Mouse (Mus musculus) right cerebral cortex, postnatal 14 days (tissue): ENCODE measurements around the gene Tmem143.
"Not testable (repeated sequence)": the region's sequence is repeated elsewhere in the genome, so short reads cannot be mapped to it uniquely, and the experiment has no call there.

Experiments
- DNase-seq: peaks from one replicate; pipeline ENCODE4 v3.0.0; 2022

Gene Tmem143

GRCm38 (mm10) chr7:45892651-45893050, 4.1 kb upstream of the Tmem143 start:
- no peak for DNase-seq

GRCm38 (mm10) chr7:45895931-45896516, 717 bp upstream of the Tmem143 start:
- DNase-seq: no peak

- DNase-seq: peak; percentile 53
Measured at GRCm38 (mm10) chr7:45897258-45897757, 567 bp downstream of the Tmem143 start.

GRCm38 (mm10) chr7:45898125-45898524, 1.4 kb downstream of the Tmem143 start:
- DNase-seq: not testable (repeated sequence)

- no peak for DNase-seq
Measured at GRCm38 (mm10) chr7:45901562-45901961, 4.8 kb downstream of the Tmem143 start.

GRCm38 (mm10) chr7:45902481-45903002, 5.8 kb downstream of the Tmem143 start:
- DNase-seq: no peak

GRCm38 (mm10) chr7:45906622-45907021, 9.9 kb downstream of the Tmem143 start:
- no peak for DNase-seq

- DNase-seq: no peak
Measured at GRCm38 (mm10) chr7:45908384-45908783, 11.6 kb downstream of the Tmem143 start.

- no peak for DNase-seq
Measured at GRCm38 (mm10) chr7:45909145-45909544, 12.4 kb downstream of the Tmem143 start.

- DNase-seq: no peak
Measured at GRCm38 (mm10) chr7:45914067-45914466, 17.3 kb downstream of the Tmem143 start.

- DNase-seq: no peak
Measured at GRCm38 (mm10) chr7:45915011-45915410, 18.3 kb downstream of the Tmem143 start.

- DNase-seq: peak; percentile 58
Measured at GRCm38 (mm10) chr7:45916056-45917003, 19.6 kb downstream of the Tmem143 start.

- DNase-seq: no peak
Measured at GRCm38 (mm10) chr7:45917004-45917704, 20.4 kb downstream of the Tmem143 start.

GRCm38 (mm10) chr7:45917926-45918325, 21.2 kb downstream of the Tmem143 start:
- DNase-seq: no peak

GRCm38 (mm10) chr7:45919083-45919671, 22.4 kb downstream of the Tmem143 start:
- no peak for DNase-seq

- no peak for DNase-seq
Measured at GRCm38 (mm10) chr7:45919761-45920160, 23.0 kb downstream of the Tmem143 start.

- no peak for DNase-seq
Measured at GRCm38 (mm10) chr7:45920583-45921241, 24.0 kb downstream of the Tmem143 start.

GRCm38 (mm10) chr7:45921242-45921621, 24.5 kb downstream of the Tmem143 start, which contains the start of gene Emp3:
Emp3 (minus strand) TSS chr7:45921404.
- no peak for DNase-seq

- DNase-seq: no peak
Measured at GRCm38 (mm10) chr7:45921950-45922600, 25.3 kb downstream of the Tmem143 start.

GRCm38 (mm10) chr7:45922928-45923761, 26.4 kb downstream of the Tmem143 start:
- peak; percentile 92 for DNase-seq
